ENCODE assay signal across 25 mouse cellular contexts in the genomic region with DNA sequence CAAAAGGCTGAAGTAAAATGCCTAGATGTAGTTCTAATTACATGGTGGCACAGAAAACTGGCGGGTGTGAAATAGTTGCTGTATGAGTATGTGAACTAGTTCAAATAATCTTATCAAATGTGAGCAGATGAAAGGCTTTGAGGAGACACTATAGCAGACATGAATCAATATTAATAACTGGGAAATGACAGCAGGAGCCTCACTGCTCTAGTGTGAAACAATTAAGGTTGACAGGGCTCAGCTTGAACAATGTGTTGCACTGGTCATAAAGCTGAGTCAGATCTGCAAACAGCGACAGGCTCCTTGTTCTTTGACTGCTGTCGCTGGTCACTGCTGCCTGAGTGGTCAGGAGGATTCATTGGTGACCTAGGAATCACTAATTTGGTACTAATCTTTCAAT.
DNase-seq lines count a peak whose midpoint lies in the region; ATAC-seq and TF ChIP-seq lines count a peak whose summit lies in the region.
"Had no signal": no experiment of that assay in that cellular context is flagged by ENCODE, and none has a peak within 500 bp of the region (broad histone marks: within the 10 kb centered on the region; RNA-seq: fewer than 3 reads in every experiment).

No protein-coding gene starts in this region.

- H3K27me3 ChIP-seq in intestine, embryonic 15.5 days (replicated peaks), result no peaks in the 10 kb centered on the region
- H3K27me3 ChIP-seq in intestine, postnatal 0 days (replicated peaks; ENCODE audit: control insufficient read depth, insufficient read depth, low read length), result no peaks in the 10 kb centered on the region
- no peaks in the 10 kb centered on the region for H3K27me3 ChIP-seq in forebrain, embryonic 10.5 days (ENCODE audit: poor library complexity, severe bottlenecking)
- no peaks in the 10 kb centered on the region for H3K27me3 ChIP-seq in lung, postnatal 0 days (replicated peaks; ENCODE audit: insufficient read depth, low read length)
- H3K27me3 ChIP-seq: heart, embryonic 13.5 days; lung, embryonic 15.5 days; neural tube, embryonic 13.5 days; stomach, embryonic 15.5 days had no signal

- H3K36me3 ChIP-seq in intestine, embryonic 15.5 days, result no peaks in the 10 kb centered on the region
- H3K36me3 ChIP-seq in intestine, postnatal 0 days (ENCODE audit: control insufficient read depth, insufficient read depth), result no peaks in the 10 kb centered on the region
- no peaks in the 10 kb centered on the region for H3K36me3 ChIP-seq in forebrain, embryonic 10.5 days (replicated peaks)
- no peaks in the 10 kb centered on the region for H3K36me3 ChIP-seq in lung, postnatal 0 days (ENCODE audit: insufficient read depth, low read length)
- H3K36me3 ChIP-seq: heart, embryonic 13.5 days; lung, embryonic 15.5 days; neural tube, embryonic 13.5 days; stomach, embryonic 15.5 days had no signal

- H3K9me3 ChIP-seq in intestine, embryonic 15.5 days, result no peaks in the 10 kb centered on the region
- no peaks in the 10 kb centered on the region for H3K9me3 ChIP-seq in intestine, postnatal 0 days (ENCODE audit: control insufficient read depth)
- H3K9me3 ChIP-seq in forebrain, embryonic 10.5 days, result no peaks in the 10 kb centered on the region
- no peaks in the 10 kb centered on the region for H3K9me3 ChIP-seq in lung, postnatal 0 days (ENCODE audit: low read length)
- H3K9me3 ChIP-seq: heart, embryonic 13.5 days; lung, embryonic 15.5 days; neural tube, embryonic 13.5 days; stomach, embryonic 15.5 days had no signal

- WGBS in intestine, embryonic 15.5 days, result 28% methylated on average over 3 of the region's 3 CpGs
- WGBS in intestine, postnatal 0 days, result 29% methylated on average over 3 of the region's 3 CpGs
- 65% methylated on average over 3 of the region's 3 CpGs for WGBS in forebrain, embryonic 10.5 days
- WGBS in lung, postnatal 0 days, result 41% methylated on average over 3 of the region's 3 CpGs

- TF ChIP-seq CTCF in intestine, postnatal 0 days (IDR thresholded peaks at IDR 0.05; ENCODE audit: low read depth), result no peak
- no peak for TF ChIP-seq CTCF in lung, postnatal 0 days (IDR thresholded peaks at IDR 0.05)

- no peak overlapping the region for H3K4me2 ChIP-seq in intestine, embryonic 15.5 days (replicated peaks)
- no peak overlapping the region for H3K4me2 ChIP-seq in intestine, postnatal 0 days (replicated peaks; ENCODE audit: low read depth)
- no peak overlapping the region for H3K4me2 ChIP-seq in lung, postnatal 0 days (replicated peaks; ENCODE audit: low read depth, low read length)
- H3K4me2 ChIP-seq: heart, embryonic 13.5 days; lung, embryonic 15.5 days; neural tube, embryonic 13.5 days; stomach, embryonic 15.5 days had no signal

- no peak for DNase-seq in cerebellum, postnatal 36 days
- DNase-seq in retina, embryonic 14.5 days (ENCODE audit: low spot score), result peak; percentile 36
- DNase-seq in forebrain, embryonic 10.5 days (ENCODE audit: extremely low spot score, low spot score), result no peak
- DNase-seq in lung, postnatal 0 days (ENCODE audit: low spot score), result no peak
- DNase-seq: adrenal gland, postnatal 14 days; cerebellum, adult 2 months; gastrocnemius, postnatal 14 days; heart, adult 18-20 months; heart, postnatal 4 days; kidney, adult 11 months; right cerebral cortex, postnatal 25 days; thymus, adult 18-20 months; thymus, postnatal 4 days had no signal

- H3K4me1 ChIP-seq in intestine, embryonic 15.5 days (replicated peaks), result no peaks in the 10 kb centered on the region
- H3K4me1 ChIP-seq in intestine, postnatal 0 days (replicated peaks; ENCODE audit: control insufficient read depth, insufficient read depth, low read length), result no peaks in the 10 kb centered on the region
- no peaks in the 10 kb centered on the region for H3K4me1 ChIP-seq in forebrain, embryonic 10.5 days
- no peaks in the 10 kb centered on the region for H3K4me1 ChIP-seq in lung, postnatal 0 days (ENCODE audit: insufficient read depth, low read depth, low read length)
- H3K4me1 ChIP-seq: lung, embryonic 15.5 days; neural tube, embryonic 13.5 days; stomach, embryonic 15.5 days had no signal

- ATAC-seq in cerebellum, adult (ENCODE audit: insufficient number of reproducible peaks, low FRiP score, low TSS enrichment), result peak; percentile 66
- peak; percentile 59 for ATAC-seq in intestine, embryonic 15.5 days
- no peak for ATAC-seq in intestine, postnatal 0 days
- ATAC-seq in megakaryocyte-erythroid progenitor cell, adult 5-6 weeks (replicated peaks; ENCODE audit: low FRiP score, low TSS enrichment, poor library complexity, severe bottlenecking), result peak; percentile 49; the same call in 1 of the 2 replicates
- ATAC-seq in lung, postnatal 0 days, result no peak
- ATAC-seq: CD4-positive, CD25-positive, alpha-beta regulatory T cell, adult 4 months had no signal

- no peak for TF ChIP-seq EP300 in lung, postnatal 0 days (IDR thresholded peaks at IDR 0.05)

- no peak overlapping the region for H3K27ac ChIP-seq in intestine, embryonic 15.5 days
- H3K27ac ChIP-seq in intestine, postnatal 0 days (ENCODE audit: low read depth, low read length), result no peak overlapping the region
- no peak overlapping the region for H3K27ac ChIP-seq in forebrain, embryonic 10.5 days
- H3K27ac ChIP-seq in lung, postnatal 0 days (ENCODE audit: low read length), result no peak overlapping the region
- H3K27ac ChIP-seq: heart, embryonic 13.5 days; kidney, postnatal 0 days; liver, embryonic 14.5 days; lung, embryonic 15.5 days; macrophage; neural tube, embryonic 13.5 days; stomach, embryonic 15.5 days had no signal

- no peak overlapping the region for H3K4me3 ChIP-seq in intestine, embryonic 15.5 days (replicated peaks)
- no peak overlapping the region for H3K4me3 ChIP-seq in intestine, postnatal 0 days (ENCODE audit: low read depth, low read length)
- no peak overlapping the region for H3K4me3 ChIP-seq in forebrain, embryonic 10.5 days
- no peak overlapping the region for H3K4me3 ChIP-seq in lung, postnatal 0 days (ENCODE audit: low read depth, low read length)
- H3K4me3 ChIP-seq: heart, embryonic 13.5 days; lung, embryonic 15.5 days; neural tube, embryonic 13.5 days; stomach, embryonic 15.5 days had no signal

- no peak overlapping the region for H3K9ac ChIP-seq in intestine, embryonic 15.5 days
- no peak overlapping the region for H3K9ac ChIP-seq in intestine, postnatal 0 days (ENCODE audit: low read depth, low read length)
- H3K9ac ChIP-seq in lung, postnatal 0 days (replicated peaks; ENCODE audit: low read depth), result no peak overlapping the region
- H3K9ac ChIP-seq: heart, embryonic 13.5 days; liver, embryonic 14.5 days; lung, embryonic 15.5 days; neural tube, embryonic 13.5 days; stomach, embryonic 15.5 days had no signal

Comparison
In these comparisons a context has a peak if more than half of its experiments do, and no peak if none do; other contexts are left out.
1. ATAC-seq: peak in cerebellum, adult (single experiment), intestine, embryonic 15.5 days (single experiment) and megakaryocyte-erythroid progenitor cell, adult 5-6 weeks (single experiment); none in intestine, postnatal 0 days (single experiment) and lung, postnatal 0 days (single experiment).